Mouse (Mus musculus) right cerebral cortex, adult 18-20 months (tissue): ENCODE results near the gene Galnt12.
"Not testable (repeated sequence)": the region's sequence is repeated elsewhere in the genome, so short reads cannot be mapped to it uniquely, and the experiment has no call there.

ENCODE experiments used
- DNase-seq: peaks from one replicate; pipeline ENCODE4 v3.0.0; 2022; ENCODE audit warnings: mixed read lengths

Gene Galnt12

DNA sequence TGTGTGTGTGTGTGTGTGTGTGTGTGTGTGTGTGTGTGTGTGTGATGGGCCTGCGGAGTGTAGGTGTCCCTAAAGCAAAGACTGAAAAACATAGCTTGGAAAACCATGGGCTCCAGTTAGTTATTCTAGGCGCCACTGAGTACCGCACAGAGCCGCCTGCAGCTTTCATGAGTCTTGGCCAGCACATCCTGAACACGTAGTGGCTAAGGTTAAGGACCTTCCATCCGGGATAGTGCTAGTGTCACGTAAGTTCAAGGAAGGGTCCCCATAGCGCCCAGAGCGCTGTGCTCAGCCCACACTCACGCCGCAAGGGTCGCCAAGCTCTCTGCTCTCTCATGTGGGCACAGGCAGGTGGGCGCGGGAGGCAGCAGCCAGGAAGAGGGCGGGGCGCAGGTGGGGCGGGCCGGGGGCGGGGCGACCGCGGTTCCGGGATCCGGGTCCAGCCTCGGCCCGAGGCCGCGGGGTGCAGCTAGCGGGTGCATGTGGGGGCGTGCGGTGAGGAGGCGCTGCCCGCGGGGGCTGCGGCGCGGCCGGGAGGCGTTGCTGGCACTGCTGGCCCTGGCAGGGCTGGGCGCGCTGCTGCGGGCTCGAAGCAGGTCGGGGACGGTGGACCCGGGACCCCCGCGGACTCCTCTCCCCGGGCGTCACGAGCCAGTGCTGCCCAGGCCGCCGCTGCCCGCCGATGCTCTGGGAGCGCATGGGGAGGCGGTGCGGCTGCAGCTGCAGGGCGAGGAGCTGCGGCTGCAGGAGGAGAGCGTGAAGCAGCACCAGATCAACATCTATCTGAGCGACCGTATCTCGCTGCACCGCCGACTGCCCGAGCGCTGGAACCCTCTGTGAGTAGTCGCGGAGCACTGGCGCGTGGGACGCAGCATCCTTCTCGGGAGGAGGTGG, at the start of gene Galnt12:
Gene Galnt12, plus strand, starts transcription at position 417 of the 894 bp plus-strand sequence.
- DNase-seq: peak; percentile 34

DNA sequence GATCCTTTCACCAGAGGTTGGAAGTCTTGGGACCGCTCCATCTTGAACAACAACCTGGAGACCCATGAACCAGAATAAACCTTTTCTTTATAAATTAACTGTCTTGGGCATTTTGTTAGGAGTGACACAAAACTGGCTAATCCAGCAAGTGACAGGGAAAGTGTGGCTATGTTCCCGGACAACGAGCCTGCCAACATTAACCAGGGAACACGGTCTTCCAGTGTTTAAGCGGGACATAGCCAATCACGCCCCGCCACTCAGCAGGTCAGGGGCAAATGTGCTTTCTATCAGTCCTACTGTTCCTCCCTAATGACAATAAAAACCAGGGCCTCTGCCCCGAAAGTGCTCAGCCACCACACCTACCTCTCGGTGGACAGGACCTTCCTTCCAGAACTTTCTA, 47.8 kb upstream of the Galnt12 start:
- DNase-seq: no peak

DNA sequence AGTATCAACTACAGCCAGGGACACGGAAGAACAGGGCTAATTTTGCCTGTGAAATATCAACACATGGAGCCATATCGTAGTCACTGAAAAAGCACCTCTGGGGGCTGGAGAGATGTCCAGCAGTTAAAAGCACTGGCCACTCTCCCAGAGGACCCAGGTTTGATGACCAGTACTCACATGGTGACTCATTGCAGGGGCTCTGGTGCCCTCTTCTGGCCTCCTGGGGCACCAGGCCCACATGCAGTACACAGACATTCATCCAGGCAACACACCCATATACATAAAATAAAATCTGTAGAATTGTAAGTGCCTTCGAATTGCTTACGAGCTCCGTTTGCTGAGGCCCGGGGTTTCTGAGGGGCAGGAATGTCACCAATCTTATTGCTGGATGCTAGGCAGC, 44.7 kb upstream of the Galnt12 start:
- DNase-seq: no peak

DNA sequence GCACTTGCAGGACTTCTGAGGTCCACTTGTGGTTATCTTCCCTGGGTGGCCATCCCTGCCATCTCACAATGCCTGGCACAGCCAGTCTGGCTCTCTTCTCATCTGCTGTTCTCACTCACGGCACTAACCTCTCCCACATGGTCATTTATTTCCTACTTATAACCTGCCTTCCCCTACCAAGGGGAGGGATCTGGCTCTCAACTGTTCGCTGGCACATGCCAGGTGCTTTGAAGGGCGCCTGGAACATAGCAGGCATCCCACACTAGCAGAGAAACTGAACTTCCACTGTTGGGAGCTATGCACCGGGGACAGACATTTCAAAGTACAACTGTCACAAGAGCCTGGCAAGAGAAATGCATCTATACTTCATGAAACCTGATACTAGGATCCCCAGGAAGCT, 43.9 kb upstream of the Galnt12 start:
- no peak for DNase-seq

DNA sequence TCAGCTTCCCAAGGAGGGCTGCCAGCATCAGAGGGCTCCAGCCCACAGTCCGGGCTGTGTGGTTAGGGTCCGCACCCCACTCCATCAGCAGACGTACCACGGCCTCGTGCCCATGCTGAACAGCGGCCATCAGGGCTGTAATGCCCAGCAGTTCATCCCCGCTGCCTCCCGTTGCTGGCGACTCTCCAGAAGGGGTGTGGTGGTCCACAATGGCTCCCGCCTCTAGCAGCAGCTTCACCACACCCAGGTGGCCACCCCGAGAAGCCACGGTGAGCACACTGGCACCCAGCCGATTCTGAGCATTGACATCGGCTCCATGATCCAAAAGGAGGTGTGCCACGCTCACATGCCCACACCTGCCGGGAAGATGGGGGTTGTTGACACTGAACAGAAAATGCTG, 42.5 kb upstream of the Galnt12 start:
- DNase-seq: no peak

DNA sequence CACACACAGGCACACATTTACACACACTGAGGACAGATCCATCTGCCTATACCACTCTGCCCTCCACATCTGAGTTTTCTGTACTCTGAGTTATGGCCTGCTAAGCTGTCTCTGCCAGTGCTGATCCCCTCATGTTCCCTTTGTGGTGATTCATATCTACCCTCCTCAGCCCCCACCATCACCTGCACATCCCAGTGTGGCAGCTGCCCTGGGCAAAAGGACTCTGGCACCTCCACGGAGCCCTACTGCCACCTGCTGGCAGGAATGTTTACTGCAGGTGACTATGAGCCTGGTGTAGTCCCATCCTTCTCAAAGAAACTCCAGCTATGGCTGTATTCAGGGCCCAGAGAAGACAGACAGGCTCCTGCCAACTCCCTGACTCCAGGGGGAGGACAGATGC, 41.5 kb upstream of the Galnt12 start:
- DNase-seq: peak; percentile 91

DNA sequence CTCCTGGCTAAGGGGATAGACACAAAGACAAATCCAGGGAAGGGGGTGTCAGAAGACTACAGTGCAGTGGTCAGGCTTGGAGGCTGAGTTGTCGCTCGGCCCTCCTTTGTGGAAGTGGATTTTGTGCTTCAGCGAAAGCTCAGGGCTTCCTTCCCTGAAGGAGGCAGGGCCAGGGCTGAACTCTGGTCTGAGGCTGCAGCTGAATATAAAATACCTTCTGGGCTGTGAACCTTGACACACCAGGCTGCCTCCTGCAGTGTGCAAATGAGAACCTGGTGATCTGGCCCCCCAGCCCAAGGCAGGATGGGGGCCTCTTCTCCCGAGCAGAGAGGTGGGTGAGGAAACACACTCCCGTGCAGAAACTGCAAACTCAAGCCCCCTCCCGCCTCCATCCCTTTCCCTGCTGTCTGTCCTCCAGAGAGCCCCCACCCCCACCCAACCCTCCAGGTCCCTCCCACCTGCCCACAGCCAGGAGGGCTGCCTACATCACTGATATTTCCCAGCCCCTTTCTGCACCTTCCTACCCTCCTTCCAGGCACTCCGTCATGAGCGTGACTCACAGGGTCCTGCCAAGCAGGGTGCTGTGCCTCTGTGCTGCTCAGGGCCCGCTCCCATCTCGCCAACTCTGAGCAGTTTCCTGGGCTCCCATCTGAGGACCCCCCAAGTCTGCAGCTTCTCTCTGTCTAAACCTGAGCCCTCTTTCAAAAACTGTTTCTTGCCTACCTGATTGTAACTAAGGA, 40.9 kb upstream of the Galnt12 start:
- no peak for DNase-seq

DNA sequence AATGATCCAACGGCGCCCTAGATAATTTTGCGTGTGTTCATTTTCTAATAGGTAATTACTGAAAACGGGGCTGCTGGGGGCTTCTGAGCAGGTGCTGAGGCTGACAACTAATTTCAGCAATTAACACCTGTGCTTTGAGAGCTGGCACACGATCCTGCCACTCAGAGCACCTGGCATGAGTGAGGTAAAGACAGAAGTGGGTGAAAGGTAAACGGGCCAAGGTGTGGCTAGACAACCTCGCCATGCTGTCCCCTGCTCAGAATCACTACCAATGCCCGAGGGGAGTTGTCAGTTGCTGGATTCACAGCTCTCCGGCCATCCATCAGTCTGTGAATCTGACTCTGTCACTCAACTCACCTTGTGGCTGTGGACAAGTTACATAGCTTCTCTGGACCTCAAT, 39.8 kb upstream of the Galnt12 start:
- DNase-seq: no peak

DNA sequence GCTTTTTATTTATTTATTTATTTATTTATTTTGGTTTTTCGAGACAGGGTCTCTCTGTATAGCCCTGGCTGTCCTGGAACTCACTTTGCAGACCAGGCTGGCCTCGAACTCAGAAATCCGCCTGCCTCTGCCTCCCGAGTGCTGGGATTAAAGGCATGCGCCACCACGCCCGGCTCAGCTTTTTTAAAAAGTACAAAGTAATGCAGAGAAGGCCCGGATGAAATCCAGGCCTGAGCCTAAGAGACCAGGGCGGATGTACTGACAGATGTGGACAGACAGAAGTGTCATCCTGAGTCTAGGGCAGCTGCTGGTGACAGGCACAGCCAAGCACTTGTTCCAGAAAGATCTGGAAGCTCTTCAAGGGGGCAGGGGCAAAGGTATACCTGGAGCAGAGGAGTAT, 36.5 kb upstream of the Galnt12 start:
- not testable (repeated sequence) for DNase-seq

DNA sequence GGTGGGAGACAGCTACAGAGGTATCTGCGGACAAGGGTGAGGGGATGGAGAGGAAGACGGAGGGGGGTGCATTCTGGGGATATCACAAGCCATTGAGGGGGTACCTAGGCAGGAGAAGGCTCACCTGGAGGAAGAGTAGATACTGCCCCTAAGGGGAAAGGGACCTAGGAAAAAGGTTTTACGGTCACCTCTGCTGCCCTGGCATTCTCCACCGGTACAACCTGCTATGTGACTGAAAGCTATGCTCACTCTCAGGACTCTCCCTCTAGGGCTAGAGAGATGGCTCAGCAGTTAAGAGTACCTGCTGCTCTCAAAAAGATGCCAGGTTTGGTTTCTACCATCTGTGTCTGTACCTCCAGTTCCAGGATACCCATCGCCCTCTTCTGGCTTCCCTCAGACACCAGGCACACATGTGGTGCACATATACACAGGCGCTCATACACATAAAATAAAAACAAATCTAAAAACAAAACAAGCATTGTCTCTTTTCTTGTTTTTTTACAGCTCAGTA, 36.1 kb upstream of the Galnt12 start:
- no peak for DNase-seq

DNA sequence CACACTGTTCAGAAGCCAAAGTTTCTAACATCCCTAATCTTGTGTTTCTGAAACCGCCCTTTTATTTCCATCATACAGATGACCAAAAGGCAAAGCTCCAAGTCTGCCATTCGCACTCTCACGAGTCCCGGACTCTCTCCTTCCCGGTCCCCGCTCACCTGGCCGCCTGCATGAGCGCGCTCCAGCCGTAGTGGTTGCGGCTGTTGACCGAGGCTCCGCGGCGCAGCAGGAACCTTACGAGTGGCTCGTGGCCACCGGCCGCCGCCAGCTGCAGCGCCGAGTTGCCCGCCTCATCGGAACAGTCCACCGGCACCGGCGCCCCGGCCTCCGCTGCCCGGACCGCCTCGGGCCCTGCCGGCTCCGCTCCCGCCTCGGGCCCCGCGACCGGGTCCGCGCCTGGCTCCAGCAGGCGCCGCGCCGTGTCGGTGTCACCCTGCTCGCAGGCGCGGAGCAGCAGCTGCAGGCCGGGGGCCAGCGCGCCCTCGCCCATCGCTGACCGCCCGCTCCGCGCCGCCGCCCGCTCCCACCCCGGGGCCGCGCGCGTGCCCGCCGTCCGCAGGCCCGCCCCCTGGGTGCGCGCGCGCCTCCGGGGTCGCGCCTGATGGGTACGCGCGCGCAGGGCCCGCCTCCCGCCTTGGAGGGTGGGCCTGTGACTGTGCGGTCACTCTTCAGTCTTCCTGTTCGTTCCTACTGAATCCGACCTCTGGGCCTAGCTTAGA, 34.8 kb upstream of the Galnt12 start, which contains the start of gene Anks6:
Gene Anks6, minus strand, starts transcription at position 637 of the 719 bp plus-strand sequence.
- DNase-seq: peak; percentile 81

DNA sequence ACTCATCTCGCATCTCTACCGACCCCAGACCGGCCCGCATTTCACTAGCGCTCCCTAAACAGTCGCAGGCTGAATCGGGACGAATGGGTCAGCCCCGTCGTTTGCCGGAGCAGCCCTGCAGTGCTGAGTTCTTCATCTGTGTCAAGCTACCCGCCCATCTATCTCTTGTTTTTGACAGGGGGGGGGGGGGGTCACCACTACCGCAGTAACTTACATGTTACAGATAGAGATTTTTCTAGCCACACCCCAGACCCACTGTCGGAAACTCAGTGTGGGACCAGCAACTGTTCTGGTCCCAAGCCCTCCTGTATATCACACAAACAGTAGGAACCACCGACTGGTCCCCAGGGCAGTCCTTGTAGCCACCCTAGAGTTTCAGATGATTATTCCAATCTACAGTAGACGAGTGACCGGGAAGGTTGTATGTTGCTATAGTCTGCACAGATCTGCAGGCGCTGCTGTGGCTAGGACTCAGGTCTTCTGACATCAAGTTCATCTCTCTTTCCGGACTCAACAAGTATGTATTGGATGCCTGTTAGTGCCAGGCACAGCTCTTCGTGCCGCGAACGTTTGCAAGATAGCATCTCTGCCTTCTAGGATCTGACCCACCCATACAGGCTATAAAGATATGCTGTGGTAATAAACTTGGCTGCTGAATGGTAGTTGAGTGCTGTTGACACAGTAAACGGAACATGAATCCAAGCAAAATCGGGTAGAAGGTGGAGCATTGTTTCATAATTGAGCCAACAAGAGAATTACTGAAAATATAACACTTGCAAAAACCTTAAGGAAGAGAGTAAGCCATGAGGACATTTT, 34.0 kb upstream of the Galnt12 start:
- DNase-seq: no peak

DNA sequence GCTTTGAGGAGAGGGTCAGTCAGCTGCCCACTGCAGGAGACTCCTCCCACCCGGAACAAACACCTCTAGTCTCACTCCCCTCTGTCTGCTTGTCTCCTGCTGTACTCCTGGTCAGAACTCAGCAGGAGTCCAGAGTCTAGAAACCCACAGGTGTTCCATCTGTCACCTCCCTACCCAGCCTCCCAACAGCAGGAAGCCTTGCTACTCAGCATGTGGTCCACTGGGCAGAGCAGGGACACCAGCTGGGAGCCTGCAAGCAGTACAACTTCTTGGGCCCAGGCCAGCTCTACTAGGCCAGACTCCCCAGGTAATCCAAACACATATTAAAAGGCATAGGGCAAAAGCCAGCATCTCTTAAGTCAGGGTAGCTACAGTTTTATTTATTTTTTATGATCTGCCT, 30.8 kb upstream of the Galnt12 start:
- DNase-seq: no peak

DNA sequence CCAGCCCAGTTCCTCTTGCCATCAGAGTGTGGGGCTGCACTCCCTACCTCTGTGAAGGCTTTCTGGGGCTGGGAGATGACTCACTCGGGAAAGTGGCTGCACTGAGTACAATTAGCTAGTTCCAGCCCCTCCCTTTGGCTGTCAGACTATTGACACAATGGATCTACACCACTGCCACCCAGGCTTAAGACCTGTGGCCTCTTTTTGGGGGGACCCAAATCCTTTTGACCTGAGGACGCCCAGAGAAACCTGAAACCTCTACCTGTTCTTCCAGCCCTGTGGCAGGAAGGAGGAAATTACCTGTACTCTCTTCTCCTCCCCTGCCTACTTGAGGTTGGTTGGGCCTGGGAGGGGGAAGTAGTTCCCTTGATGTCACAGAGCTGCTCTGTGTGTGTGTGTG, 16.7 kb upstream of the Galnt12 start:
- DNase-seq: no peak

DNA sequence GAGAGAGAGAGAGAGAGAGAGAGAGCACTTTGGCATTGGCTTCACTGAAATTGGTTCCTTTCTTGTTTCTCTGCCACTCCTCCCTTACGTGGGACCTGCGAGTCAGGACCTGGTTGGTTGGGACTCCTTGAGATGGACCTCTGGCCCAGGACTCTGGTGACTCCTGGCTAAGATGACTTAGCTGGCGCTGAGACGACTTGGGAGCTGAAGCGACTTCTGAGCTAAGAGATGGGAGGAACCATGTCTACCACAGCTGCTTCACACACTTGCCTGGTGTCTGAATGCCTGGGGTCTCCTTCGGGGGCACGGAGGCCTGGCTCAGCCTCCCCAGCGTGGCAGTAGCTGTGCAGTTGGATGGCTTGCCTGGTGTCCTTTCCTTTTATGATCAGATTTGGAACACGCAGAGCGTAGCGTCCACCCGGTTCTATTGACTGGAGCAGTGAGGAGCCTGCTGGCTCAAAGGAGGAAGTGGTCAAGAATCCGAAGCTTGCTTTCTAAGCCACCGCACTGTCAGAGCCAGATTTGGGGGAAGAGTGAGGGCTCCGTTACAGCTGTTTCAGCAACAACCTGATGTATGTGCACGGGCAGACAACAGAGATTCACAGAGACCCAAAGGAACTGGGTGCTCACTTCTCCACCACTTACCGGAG, 11.6 kb upstream of the Galnt12 start:
- DNase-seq: no peak

DNA sequence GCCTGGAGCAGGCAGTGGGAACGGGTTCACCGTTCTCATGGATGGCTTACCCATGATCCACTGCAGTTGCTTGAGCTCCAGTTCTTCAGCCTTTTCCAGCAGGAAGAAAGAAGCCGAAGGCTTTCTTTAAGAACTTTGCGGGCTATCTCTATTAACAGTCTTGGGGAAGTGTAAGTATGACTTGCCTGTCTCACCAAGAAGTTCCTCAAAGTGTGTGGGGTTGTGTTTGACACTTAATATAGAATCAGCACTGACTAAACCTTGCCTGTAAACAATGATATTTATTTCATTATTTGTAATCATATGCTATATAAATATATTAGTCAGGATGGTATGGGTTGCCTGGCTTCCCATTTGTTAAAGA, 11.1 kb upstream of the Galnt12 start:
- DNase-seq: no peak

DNA sequence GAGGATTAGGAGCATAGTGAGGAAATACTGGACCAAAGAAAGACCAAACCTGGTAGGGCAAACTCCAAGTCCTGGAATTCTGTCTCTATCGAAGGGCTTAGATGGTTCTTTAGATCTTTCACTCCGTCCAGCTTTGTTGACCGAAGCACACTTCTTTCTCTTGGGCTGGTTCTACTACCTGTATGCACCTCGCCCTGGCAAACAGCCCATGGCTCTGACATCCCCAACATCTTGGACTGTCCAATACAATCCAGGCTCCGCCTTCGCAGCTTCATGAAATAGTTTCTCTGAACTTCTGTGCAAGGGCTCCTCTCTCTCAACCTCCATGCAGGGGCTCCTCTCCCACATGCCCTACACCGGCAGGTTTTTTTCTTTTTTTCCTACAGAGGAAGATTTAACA, 7.9 kb upstream of the Galnt12 start:
- DNase-seq: no peak

DNA sequence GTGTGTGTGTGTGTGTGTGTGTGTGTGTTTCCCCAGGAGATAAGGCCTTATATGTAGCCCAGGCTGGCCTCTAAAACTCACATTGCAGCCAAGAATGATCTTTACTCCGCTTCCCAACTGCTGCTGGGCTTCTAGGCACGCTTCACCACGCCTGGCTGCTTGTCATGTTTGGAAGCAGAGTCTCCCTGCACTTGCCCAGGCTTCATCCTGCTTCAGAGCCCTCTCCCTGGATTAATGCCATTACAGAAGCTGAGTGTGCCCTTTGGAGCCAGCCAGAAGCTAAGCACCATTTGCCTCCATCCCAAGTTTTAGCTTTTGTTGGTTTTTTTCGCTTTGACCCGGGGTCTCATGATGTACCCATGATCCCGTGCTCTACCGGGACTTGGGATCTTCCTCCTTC, 3.0 kb upstream of the Galnt12 start:
- no peak for DNase-seq

DNA sequence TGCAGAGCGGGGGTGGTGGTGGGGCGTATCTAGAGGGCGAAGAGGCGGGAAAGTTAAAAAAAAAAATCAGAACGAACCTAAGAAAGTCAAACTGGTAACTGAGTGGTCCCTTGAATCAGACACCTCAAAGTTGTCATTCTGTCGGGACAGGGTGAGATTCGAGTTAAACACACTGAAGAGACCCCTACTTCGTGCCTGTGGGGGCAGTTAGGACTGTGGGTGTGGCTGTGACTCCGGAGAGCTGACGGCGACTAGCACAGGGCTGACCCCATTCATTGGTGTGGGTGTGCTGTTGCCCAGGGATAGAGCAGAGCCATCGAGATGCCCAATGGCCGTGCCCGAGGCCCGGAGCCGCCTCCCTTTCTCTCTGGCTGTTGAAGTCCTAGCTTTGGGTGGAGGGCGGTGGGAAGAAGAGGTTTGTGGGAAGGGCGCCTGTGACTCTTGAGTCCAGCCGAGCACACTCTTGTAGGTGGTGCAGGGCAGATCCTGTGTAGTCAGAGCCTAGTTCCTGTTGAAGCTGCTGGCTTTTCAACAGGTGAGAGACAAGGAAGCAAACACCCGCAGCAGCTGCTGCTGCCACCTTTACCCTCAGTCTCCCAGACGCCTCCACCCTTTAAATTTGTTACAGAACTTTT, 795 bp downstream of the Galnt12 start:
- DNase-seq: no peak

DNA sequence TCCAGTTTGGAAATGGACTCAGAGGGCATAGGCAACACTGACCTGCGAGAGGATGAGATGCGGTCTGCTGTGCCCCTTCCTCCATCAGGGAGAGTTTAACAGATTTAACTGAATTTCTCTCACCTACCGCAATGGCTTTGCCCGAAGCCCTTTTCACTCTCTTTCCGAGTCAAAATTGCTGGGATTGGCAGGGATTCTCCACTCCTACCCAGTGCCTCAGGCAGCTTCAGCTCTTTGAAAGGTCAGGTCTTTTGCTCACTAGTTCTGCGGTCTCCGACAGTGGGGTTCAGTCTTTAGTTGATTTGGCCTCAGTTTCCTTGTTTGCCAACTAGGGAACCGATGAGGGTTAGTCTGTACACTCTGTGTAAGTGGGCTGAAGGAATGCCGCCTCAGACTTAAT, 1.5 kb downstream of the Galnt12 start:
- DNase-seq: no peak

DNA sequence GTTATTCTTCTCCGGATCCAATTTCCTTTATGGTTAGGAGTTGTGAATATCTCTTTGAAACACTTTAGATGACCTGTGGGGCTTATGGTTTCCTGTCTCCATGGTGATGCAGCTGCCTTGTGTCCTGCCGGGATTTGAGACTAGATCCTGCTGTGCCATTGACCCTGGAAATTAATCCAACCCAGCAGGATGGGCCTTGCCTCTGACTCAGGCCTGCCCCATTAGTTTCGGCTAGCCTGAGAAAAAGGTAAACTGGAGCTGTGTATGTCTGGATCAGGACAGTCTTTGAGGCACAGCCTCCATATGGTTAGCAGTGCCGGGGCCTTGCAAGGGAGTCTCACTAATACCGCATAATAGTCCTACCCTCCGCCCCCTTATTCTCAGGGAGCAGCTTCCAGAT, 1.9 kb downstream of the Galnt12 start:
- DNase-seq: no peak
